Mouse (Mus musculus) embryonic facial prominence, embryonic 14.5 days (tissue): Measurements from ENCODE around the gene Cdc42ep4. TPM values are rescaled to one million over a fixed set of nuclear protein-coding genes. Genes with fewer than 3 reads are reported as not detected.

Source experiments
- ATAC-seq: fragments of 200-750 bp; cut with Nextera tagmentation; 2 replicates; pipeline ENCODE4 v1.8.0; 2017; ENCODE audit warnings: low read depth, moderate number of reproducible peaks, moderate TSS enrichment
- DNase-seq: peaks from one replicate; pipeline ENCODE4 v3.0.0-alpha.2; 2015; ENCODE audit warnings: low spot score
- H3K27ac ChIP-seq: fragments of 300-500 bp; sonication (generic); replicated peaks from 2 replicates; pipeline ENCODE4 v1.5.1; 2014; ENCODE audit warnings: low read depth, mild to moderate bottlenecking, low read length, moderate library complexity
- H3K27me3 ChIP-seq: fragments of 300-500 bp; sonication (generic); replicated peaks from 2 replicates; pipeline ENCODE4 v1.6.1; 2014; ENCODE audit warnings: low read length; ENCODE audit not compliant: control insufficient read depth, insufficient read depth
- H3K36me3 ChIP-seq: fragments of 300-500 bp; sonication (generic); 2 replicates; pipeline ENCODE4 v1.6.1; 2014; ENCODE audit warnings: low read length, mixed read lengths; ENCODE audit not compliant: control insufficient read depth, insufficient read depth
- H3K4me1 ChIP-seq: fragments of 300-500 bp; sonication (generic); 2 replicates; pipeline ENCODE4 v1.6.1; 2014; ENCODE audit warnings: antibody characterized with exemption, low read length; ENCODE audit not compliant: control insufficient read depth, insufficient read depth
- H3K4me2 ChIP-seq: fragments of 300-500 bp; sonication (generic); 2 replicates; pipeline ENCODE4 v1.6.1; 2014; ENCODE audit warnings: low read depth, mild to moderate bottlenecking, low read length, moderate library complexity, mixed read lengths
- H3K4me3 ChIP-seq: fragments of 300-500 bp; sonication (generic); 2 replicates; pipeline ENCODE4 v1.5.1; 2014; ENCODE audit warnings: low read depth, mild to moderate bottlenecking, low read length
- H3K9ac ChIP-seq: fragments of 300-500 bp; sonication (generic); 2 replicates; pipeline ENCODE4 v1.6.1; 2014; ENCODE audit warnings: low read depth, mild to moderate bottlenecking, low read length, moderate library complexity, mixed read lengths
- H3K9me3 ChIP-seq: fragments of 300-500 bp; sonication (generic); 2 replicates; pipeline ENCODE4 v1.6.1; 2016; ENCODE audit warnings: low read length; ENCODE audit not compliant: control insufficient read depth
- WGBS: fragments of 180-500 bp; shearing (Covaris S2); extraction: QIAGEN DNeasy Blood & Tissue Kit; methylation state at CpG from one replicate; pipeline ENCODE4 v1.1.7; 2014; 5-methylcytosine and 5-hydroxymethylcytosine counted together
- polyA plus RNA-seq: library from polyadenylated mRNA; unstranded; fragments of >200 nt; fragmentation: Nextera tagmentation; extraction: Ambion mirVana; gene quantifications from 2 replicates; pipeline ENCODE4 v1.2.1, GENCODE M21; 2014

Cdc42ep4 gene
- polyA plus RNA-seq, 1 experiment from 2014 or later = 39.3 TPM

- ATAC-seq = no peak
- no peaks in the 10 kb centered on the region for H3K27me3 ChIP-seq
- H3K36me3 ChIP-seq = peaks cover 12% of the 10 kb centered on the region
- peak overlapping the region; percentile 90 for H3K9ac ChIP-seq
- no peak for DNase-seq
- peak overlapping the region; percentile 85 for H3K4me2 ChIP-seq
- no peaks in the 10 kb centered on the region for H3K9me3 ChIP-seq
- H3K27ac ChIP-seq = peak overlapping the region; percentile 96
- H3K4me3 ChIP-seq = peak overlapping the region; percentile 91
- 0% methylated on average over 4 of the region's 38 CpGs for whole genome bisulfite sequencing
- H3K4me1 ChIP-seq = peaks cover 10% of the 10 kb centered on the region
Observed at GRCm38 (mm10) chr11:113683627-113683956, 68.1 kb downstream of the Cdc42ep4 start.

DNA sequence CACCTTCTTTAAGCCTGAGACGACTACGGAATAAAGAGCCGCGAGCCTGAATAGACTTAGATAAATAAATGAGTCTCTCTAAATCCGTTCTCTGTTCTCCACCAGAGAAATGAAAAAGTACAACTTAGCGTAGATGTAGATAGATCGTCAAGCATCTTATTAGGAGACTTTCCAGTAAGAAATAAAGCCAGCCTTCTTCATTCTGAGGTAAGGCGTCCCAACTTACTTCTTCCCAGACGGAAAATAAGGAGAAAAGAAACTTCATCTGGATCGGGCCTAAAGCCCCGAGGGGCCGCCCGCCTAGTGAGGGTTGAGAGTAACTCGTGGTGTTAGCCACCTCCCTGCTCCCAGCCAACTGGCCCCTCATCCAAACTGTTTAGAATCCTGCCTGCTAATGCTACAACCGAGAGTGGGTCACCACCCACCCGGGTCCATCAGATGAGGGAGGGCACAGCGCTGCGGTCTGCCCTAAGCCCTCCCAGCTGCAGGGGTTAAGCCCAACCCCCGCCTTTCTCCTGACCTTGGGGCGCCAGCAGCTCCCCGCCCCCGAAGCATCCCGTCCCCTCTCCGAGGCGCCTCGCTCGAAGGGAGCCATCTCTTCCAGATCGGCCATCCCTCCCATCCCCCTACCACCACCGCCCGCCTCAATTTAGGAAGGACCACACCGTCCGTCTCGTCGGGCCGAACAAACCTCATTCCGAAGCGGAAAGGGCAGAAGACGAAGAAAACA is 68.6 kb downstream of the Cdc42ep4 start:
- peak overlapping the region; percentile 96 for H3K27ac ChIP-seq
- H3K9me3 ChIP-seq = no peaks in the 10 kb centered on the region
- H3K4me1 ChIP-seq = peaks cover 10% of the 10 kb centered on the region
- H3K4me2 ChIP-seq = peak overlapping the region; percentile 85
- WGBS = 2% methylated on average over 32 of the region's 38 CpGs
- DNase-seq (peak; percentile 70), ATAC-seq (peak; percentile 21)
- peak overlapping the region; percentile 90 for H3K9ac ChIP-seq
- no peaks in the 10 kb centered on the region for H3K27me3 ChIP-seq
- peak overlapping the region; percentile 91 for H3K4me3 ChIP-seq
- peaks cover 6% of the 10 kb centered on the region for H3K36me3 ChIP-seq

DNA sequence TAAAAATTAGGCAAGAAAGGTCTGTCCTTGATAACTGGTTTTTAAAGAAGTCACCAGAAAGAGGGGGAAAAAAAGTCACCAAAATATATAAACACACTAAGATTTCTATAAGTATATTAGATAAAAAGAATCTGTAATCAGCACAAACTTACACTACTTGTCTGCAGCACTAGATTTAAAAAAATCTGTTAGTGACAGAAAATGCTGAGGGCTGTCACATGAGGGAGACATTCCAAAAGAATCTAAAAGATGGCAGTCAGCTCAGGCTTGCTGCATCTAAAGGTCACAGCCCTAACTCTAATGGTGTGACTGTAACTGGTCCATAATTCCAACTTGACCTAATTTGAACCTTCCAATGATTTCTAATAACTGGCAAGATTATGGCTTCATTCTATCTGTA is 69.7 kb downstream of the Cdc42ep4 start:
- peak overlapping the region; percentile 90; the same call in 1 of the 2 replicates for H3K9ac ChIP-seq
- peak overlapping the region; percentile 85 for H3K4me2 ChIP-seq
- peaks cover 10% of the 10 kb centered on the region for H3K4me1 ChIP-seq
- no peaks in the 10 kb centered on the region for H3K27me3 ChIP-seq
- peaks cover 3% of the 10 kb centered on the region; the same call in 1 of the 2 replicates for H3K36me3 ChIP-seq
- H3K27ac ChIP-seq = no peak overlapping the region
- no peak for DNase-seq
- peak overlapping the region; percentile 91 for H3K4me3 ChIP-seq
- H3K9me3 ChIP-seq = no peaks in the 10 kb centered on the region
- no peak for ATAC-seq

DNA sequence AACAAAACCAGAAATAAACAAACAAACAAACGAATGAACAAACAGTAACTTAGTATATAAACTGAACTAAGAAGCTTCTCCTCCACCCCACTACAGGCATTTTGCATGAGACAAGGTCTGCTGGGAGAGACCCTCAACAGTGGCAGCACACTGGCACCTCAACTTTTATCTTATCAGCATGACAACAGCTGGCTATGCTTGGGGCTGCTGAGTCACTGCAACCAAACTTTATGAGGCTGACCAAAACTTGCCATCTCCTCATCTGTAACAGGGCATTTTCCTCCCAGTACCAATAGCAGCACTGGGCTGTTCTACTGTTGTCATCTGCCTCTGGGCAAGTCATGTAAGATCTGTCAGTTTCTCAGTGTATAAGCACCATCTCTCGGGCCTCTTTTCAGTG is 70.7 kb downstream of the Cdc42ep4 start:
- peaks cover 10% of the 10 kb centered on the region for H3K4me1 ChIP-seq
- ATAC-seq = no peak
- H3K4me2 ChIP-seq = no peak overlapping the region
- H3K27ac ChIP-seq = no peak overlapping the region
- no peaks in the 10 kb centered on the region for H3K9me3 ChIP-seq
- no peak overlapping the region for H3K9ac ChIP-seq
- 77% methylated on average over 2 of the region's 2 CpGs for WGBS
- H3K4me3 ChIP-seq = no peak overlapping the region
- no peaks in the 10 kb centered on the region for H3K27me3 ChIP-seq
- peaks cover 12% of the 10 kb centered on the region for H3K36me3 ChIP-seq
- no peak for DNase-seq

- no peak overlapping the region for H3K9ac ChIP-seq
- no peak overlapping the region for H3K27ac ChIP-seq
- ATAC-seq (no peak), DNase-seq (no peak)
- H3K9me3 ChIP-seq = no peaks in the 10 kb centered on the region
- 90% methylated on average over 8 of the region's 8 CpGs for WGBS
- H3K27me3 ChIP-seq = no peaks in the 10 kb centered on the region
- no peak overlapping the region for H3K4me2 ChIP-seq
- H3K4me3 ChIP-seq = no peak overlapping the region
- H3K4me1 ChIP-seq = peaks cover 4% of the 10 kb centered on the region; the same call in 1 of the 2 replicates
- peaks cover 28% of the 10 kb centered on the region for H3K36me3 ChIP-seq
Observed at GRCm38 (mm10) chr11:113678373-113678772, 73.3 kb downstream of the Cdc42ep4 start.

DNA sequence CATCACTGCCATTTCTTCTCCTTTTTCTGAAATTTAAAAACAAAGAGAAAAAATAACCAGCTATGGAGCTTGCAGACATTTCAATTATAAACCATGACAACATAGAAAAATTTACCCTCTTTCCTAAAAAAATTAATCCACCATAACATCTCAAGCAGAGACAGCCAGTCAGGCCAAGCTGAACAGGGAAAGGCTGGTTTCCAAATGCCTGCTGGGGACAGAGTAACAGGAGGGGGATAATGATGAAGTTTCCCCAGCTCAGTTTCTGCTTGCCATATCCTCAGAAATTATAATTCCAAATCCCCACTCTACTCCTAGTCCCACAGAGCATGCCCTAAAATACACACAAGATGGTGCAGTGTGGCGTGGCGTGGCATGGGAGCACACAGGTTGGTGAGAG is 74.3 kb downstream of the Cdc42ep4 start:
- DNase-seq (no peak), ATAC-seq (no peak)
- peaks cover 37% of the 10 kb centered on the region for H3K36me3 ChIP-seq
- no peak overlapping the region for H3K4me3 ChIP-seq
- WGBS = 92% methylated on average over 2 of the region's 2 CpGs
- peaks cover under 1% of the 10 kb centered on the region; the same call in 1 of the 2 replicates for H3K4me1 ChIP-seq
- H3K4me2 ChIP-seq = no peak overlapping the region
- H3K9me3 ChIP-seq = no peaks in the 10 kb centered on the region
- no peak overlapping the region for H3K27ac ChIP-seq
- H3K9ac ChIP-seq = no peak overlapping the region
- no peaks in the 10 kb centered on the region for H3K27me3 ChIP-seq

Other genes starting within 250 kb of the Cdc42ep4 start
- gene Sstr2, start 132.5 kb downstream of the Cdc42ep4 start, polyA plus RNA-seq = 0.71 and 1.0 TPM in 2 replicates
- gene Cog1, start 102.7 kb downstream of the Cdc42ep4 start, polyA plus RNA-seq = 23.4 and 27.7 TPM in 2 replicates
- gene Slc39a11, start 101.8 kb downstream of the Cdc42ep4 start, polyA plus RNA-seq = 23.6 and 25.6 TPM in 2 replicates
- 48.3 and 48.6 TPM in 2 replicates for gene Fam104a, start 67.7 kb downstream of the Cdc42ep4 start, polyA plus RNA-seq
- 18.8 and 20.9 TPM in 2 replicates for gene D11Wsu47e, start 67.5 kb downstream of the Cdc42ep4 start, polyA plus RNA-seq
- 1.2 and 2.1 TPM in 2 replicates for gene Cpsf4l, start 41.9 kb downstream of the Cdc42ep4 start, polyA plus RNA-seq